Comparison of ENCODE assay signal across 8 mouse cellular contexts in genomic region chr4:95051311-95051871, GRCm38 (mm10). TPM values are rescaled to one million over a fixed set of nuclear protein-coding genes. Genes with fewer than 3 reads are reported as not detected.
DNase-seq lines count a peak whose midpoint lies in the region; ATAC-seq lines count a peak whose summit lies in the region.

No protein-coding gene starts in this region.

- DNase-seq in left cerebral cortex, adult 11 months (ENCODE audit: low spot score): peak; percentile 33
- no peak for DNase-seq in left cerebral cortex, adult 9 months (ENCODE audit: low spot score in 2 of 2)
- peak; percentile 70 for DNase-seq in embryonic facial prominence, embryonic 14.5 days (ENCODE audit: low spot score)
- peak; percentile 63 for DNase-seq in layer of hippocampus, adult 9-11 months
- peak; percentile 67 for DNase-seq in lung, postnatal 14 days
- DNase-seq in retina, embryonic 14.5 days (ENCODE audit: low spot score): peak; percentile 72
- DNase-seq in thymus, postnatal 4 days: peak; percentile 63

- H3K36me3 ChIP-seq in embryonic facial prominence, embryonic 14.5 days (ENCODE audit: control insufficient read depth, insufficient read depth, low read length): no peaks in the 10 kb centered on the region
- no peaks in the 10 kb centered on the region for H3K36me3 ChIP-seq in heart, embryonic 16.5 days (ENCODE audit: control insufficient read depth, insufficient read depth)

- ATAC-seq in embryonic facial prominence, embryonic 14.5 days (ENCODE audit: low read depth): no peak
- ATAC-seq in heart, embryonic 16.5 days (replicated peaks; ENCODE audit: extremely low read depth, insufficient read depth, low FRiP score): no peak

- peaks cover 11% of the 10 kb centered on the region for H3K4me1 ChIP-seq in embryonic facial prominence, embryonic 14.5 days (ENCODE audit: control insufficient read depth, insufficient read depth, low read length)
- peaks cover 20% of the 10 kb centered on the region for H3K4me1 ChIP-seq in heart, embryonic 16.5 days (ENCODE audit: control insufficient read depth, insufficient read depth, low read length)

- H3K4me2 ChIP-seq in embryonic facial prominence, embryonic 14.5 days (ENCODE audit: low read depth, low read length): peak overlapping the region; percentile 90
- peak overlapping the region; percentile 88 for H3K4me2 ChIP-seq in heart, embryonic 16.5 days (ENCODE audit: low read depth, low read length)

- peak overlapping the region; percentile 94 for H3K9ac ChIP-seq in embryonic facial prominence, embryonic 14.5 days (ENCODE audit: low read depth, low read length)
- peak overlapping the region; percentile 97 for H3K9ac ChIP-seq in heart, embryonic 16.5 days (ENCODE audit: low read length)

- WGBS in embryonic facial prominence, embryonic 14.5 days: 0% methylated on average over 25 of the region's 54 CpGs
- WGBS in heart, embryonic 16.5 days: 0% methylated on average over 54 of the region's 54 CpGs

- H3K27ac ChIP-seq in embryonic facial prominence, embryonic 14.5 days (replicated peaks; ENCODE audit: low read depth, low read length): peak overlapping the region; percentile 99
- H3K27ac ChIP-seq in heart, embryonic 16.5 days (ENCODE audit: low read length): peak overlapping the region; percentile 100

- no peaks in the 10 kb centered on the region for H3K27me3 ChIP-seq in embryonic facial prominence, embryonic 14.5 days (replicated peaks; ENCODE audit: control insufficient read depth, insufficient read depth, low read length)
- H3K27me3 ChIP-seq in heart, embryonic 16.5 days (ENCODE audit: control insufficient read depth, insufficient read depth, low read length): no peaks in the 10 kb centered on the region

- H3K9me3 ChIP-seq in embryonic facial prominence, embryonic 14.5 days (ENCODE audit: control insufficient read depth, low read length): no peaks in the 10 kb centered on the region
- H3K9me3 ChIP-seq in heart, embryonic 16.5 days (replicated peaks; ENCODE audit: control insufficient read depth, low read length): no peaks in the 10 kb centered on the region

- H3K4me3 ChIP-seq in embryonic facial prominence, embryonic 14.5 days (ENCODE audit: low read depth, low read length): peak overlapping the region; percentile 80
- H3K4me3 ChIP-seq in heart, embryonic 16.5 days (ENCODE audit: low read length): peak overlapping the region; percentile 91

RNA-seq across cellular contexts. Expression of gene Jun, which starts 0.6 kb away (rescaled TPM):
- polyA plus RNA-seq in embryonic facial prominence, embryonic 14.5 days (2014; fragmentation: Nextera tagmentation; extraction: Ambion mirVana): 47.1 and 53.6 TPM in 2 replicates
- 72.0 and 81.5 TPM in 2 replicates for polyA plus RNA-seq in heart, embryonic 16.5 days (2015; fragmentation: Nextera tagmentation; extraction: Ambion mirVana)

Comparison
In these comparisons a context has a peak if more than half of its experiments do, and no peak if none do; other contexts are left out.
1. DNase-seq: peak in left cerebral cortex, adult 11 months (single experiment), embryonic facial prominence, embryonic 14.5 days (single experiment), layer of hippocampus, adult 9-11 months (single experiment), lung, postnatal 14 days (single experiment), retina, embryonic 14.5 days (single experiment) and thymus, postnatal 4 days (single experiment); none in left cerebral cortex, adult 9 months (0 of 2).